9 mouse cellular contexts compared by ENCODE assay signal in the genomic region with DNA sequence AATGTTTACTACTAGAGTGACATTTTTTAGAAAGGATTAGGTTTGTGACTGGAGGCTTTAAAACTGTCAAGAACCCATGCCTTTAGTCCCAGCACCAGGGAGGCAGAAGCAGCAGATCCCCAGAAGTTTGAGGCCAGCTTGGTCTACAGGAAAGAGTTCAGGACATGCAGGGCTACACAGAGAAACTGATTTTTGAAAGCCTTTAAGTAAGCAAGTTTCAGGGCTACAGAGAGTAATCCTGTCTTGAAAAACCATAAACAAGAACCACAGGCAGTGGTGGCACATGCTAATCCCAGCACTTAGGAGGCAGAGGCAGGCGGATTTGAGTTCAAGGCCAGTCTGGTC. TPM values are rescaled to one million over a fixed set of nuclear protein-coding genes. Genes with fewer than 3 reads are reported as not detected.
A peak's percentile ranks its signal among the peaks of the same experiment; 100 is the strongest.
DNase-seq lines count a peak whose midpoint lies in the region; ATAC-seq lines count a peak whose summit lies in the region.
"Had no signal": no experiment of that assay in that cellular context is flagged by ENCODE, and none has a peak within 500 bp of the region (broad histone marks: within the 10 kb centered on the region; RNA-seq: fewer than 3 reads in every experiment).

No protein-coding gene starts in this region.

- H3K27me3 ChIP-seq in heart, embryonic 12.5 days (replicated peaks): no peaks in the 10 kb centered on the region
- H3K27me3 ChIP-seq in embryonic facial prominence, embryonic 15.5 days: no peaks in the 10 kb centered on the region
- H3K27me3 ChIP-seq in limb, embryonic 13.5 days: no peaks in the 10 kb centered on the region

- WGBS in heart, embryonic 12.5 days: 62% methylated on average over 1 of the region's 1 CpGs
- WGBS in embryonic facial prominence, embryonic 15.5 days: 59% methylated on average over 1 of the region's 1 CpGs
- 38% methylated on average over 1 of the region's 1 CpGs for WGBS in limb, embryonic 13.5 days

- H3K4me2 ChIP-seq in heart, embryonic 12.5 days: no peak overlapping the region
- no peak overlapping the region for H3K4me2 ChIP-seq in embryonic facial prominence, embryonic 15.5 days (replicated peaks)
- no peak overlapping the region for H3K4me2 ChIP-seq in limb, embryonic 13.5 days (replicated peaks)

- DNase-seq in heart, adult 8-10 months (ENCODE audit: low spot score): no peak
- DNase-seq in 3T3-L1 (ENCODE audit: low read depth, low spot score): peak; percentile 54
- DNase-seq in right cerebral cortex, postnatal 36 days (ENCODE audit: low spot score in 2 of 2): no peak
- no peak for DNase-seq in natural killer cell, adult 2 months (ENCODE audit: low spot score in 2 of 2)
- DNase-seq: thymus, postnatal 36 days had no signal

- peaks cover 56% of the 10 kb centered on the region for H3K36me3 ChIP-seq in heart, embryonic 12.5 days
- H3K36me3 ChIP-seq in embryonic facial prominence, embryonic 15.5 days: peaks cover 34% of the 10 kb centered on the region
- peaks cover 60% of the 10 kb centered on the region for H3K36me3 ChIP-seq in limb, embryonic 13.5 days

- H3K9me3 ChIP-seq in heart, embryonic 12.5 days (replicated peaks): no peaks in the 10 kb centered on the region
- H3K9me3 ChIP-seq in embryonic facial prominence, embryonic 15.5 days (replicated peaks): no peaks in the 10 kb centered on the region
- H3K9me3 ChIP-seq in limb, embryonic 13.5 days: no peaks in the 10 kb centered on the region

- H3K9ac ChIP-seq in heart, embryonic 12.5 days: no peak overlapping the region
- H3K9ac ChIP-seq in embryonic facial prominence, embryonic 15.5 days: no peak overlapping the region
- no peak overlapping the region for H3K9ac ChIP-seq in limb, embryonic 13.5 days

- H3K4me3 ChIP-seq in heart, embryonic 12.5 days: no peak overlapping the region
- H3K4me3 ChIP-seq in embryonic facial prominence, embryonic 15.5 days (replicated peaks): no peak overlapping the region
- H3K4me3 ChIP-seq in limb, embryonic 13.5 days: no peak overlapping the region

- 0 out of 2 replicates have a peak overlapping the region, but pooled peaks have one; percentile 63 for H3K27ac ChIP-seq in heart, embryonic 12.5 days (ENCODE audit: poor library complexity, severe bottlenecking)
- peak overlapping the region; percentile 69 for H3K27ac ChIP-seq in embryonic facial prominence, embryonic 15.5 days (replicated peaks)
- H3K27ac ChIP-seq in limb, embryonic 13.5 days: peak overlapping the region; percentile 64; the same call in 1 of the 2 replicates

- peaks cover 4% of the 10 kb centered on the region; the same call in 1 of the 2 replicates for H3K4me1 ChIP-seq in heart, embryonic 12.5 days (replicated peaks)
- 0 out of 2 replicates have a peak, but pooled peaks cover 6% of the 10 kb centered on the region for H3K4me1 ChIP-seq in embryonic facial prominence, embryonic 15.5 days
- peaks cover 9% of the 10 kb centered on the region for H3K4me1 ChIP-seq in limb, embryonic 13.5 days

- no peak for ATAC-seq in heart, embryonic 12.5 days (ENCODE audit: insufficient number of reproducible peaks, low FRiP score)
- ATAC-seq in embryonic facial prominence, embryonic 15.5 days (ENCODE audit: insufficient number of reproducible peaks, low FRiP score, low TSS enrichment, low read depth): no peak
- ATAC-seq in limb, embryonic 13.5 days (ENCODE audit: low FRiP score, low read depth): no peak
- no peak for ATAC-seq in megakaryocyte, adult 5-6 weeks (ENCODE audit: poor library complexity, severe bottlenecking)

RNA-seq across cellular contexts. Expression of a gene that starts 5.7 kb away (rescaled TPM):
- polyA plus RNA-seq in heart, embryonic 12.5 days (2016; fragmentation: Nextera tagmentation; extraction: Ambion mirVana): 7.8 and 8.1 TPM in 2 replicates
- 10 to 100 TPM; 13.0 to 20.6 (median 15.3) TPM for total RNA-seq in heart, adult 8-10 months (2022)
- polyA plus RNA-seq in embryonic facial prominence, embryonic 15.5 days (2015; fragmentation: Nextera tagmentation; extraction: Ambion mirVana): 7.8 and 8.1 TPM in 2 replicates
- 10.8 and 13.4 TPM in 2 replicates for polyA plus RNA-seq in limb, embryonic 13.5 days (2015; fragmentation: Nextera tagmentation; extraction: Ambion mirVana)
- total RNA-seq in megakaryocyte, adult 5-6 weeks (2015): 5.2 and 5.8 TPM in 2 replicates
- total RNA-seq in megakaryocyte, adult 5-6 weeks (2017): 7.0 TPM in 2 replicates

RNA-seq across cellular contexts. Expression of a gene that starts 30.1 kb away (rescaled TPM):
- 35.2 and 38.4 TPM in 2 replicates for polyA plus RNA-seq in heart, embryonic 12.5 days (2016; fragmentation: Nextera tagmentation; extraction: Ambion mirVana)
- 10 to 100 TPM; 24.5 to 33.5 (median 25.3) TPM for total RNA-seq in heart, adult 8-10 months (2022)
- polyA plus RNA-seq in embryonic facial prominence, embryonic 15.5 days (2015; fragmentation: Nextera tagmentation; extraction: Ambion mirVana): 24.5 and 29.5 TPM in 2 replicates
- 25.4 and 26.9 TPM in 2 replicates for polyA plus RNA-seq in limb, embryonic 13.5 days (2015; fragmentation: Nextera tagmentation; extraction: Ambion mirVana)
- 18.3 and 20.9 TPM in 2 replicates for total RNA-seq in megakaryocyte, adult 5-6 weeks (2015)
- 12.8 and 15.3 TPM in 2 replicates for total RNA-seq in megakaryocyte, adult 5-6 weeks (2017)

RNA-seq across cellular contexts. Expression of a gene that starts 30.1 kb away (rescaled TPM):
- 17.0 and 17.8 TPM in 2 replicates for polyA plus RNA-seq in heart, embryonic 12.5 days (2016; fragmentation: Nextera tagmentation; extraction: Ambion mirVana)
- total RNA-seq in heart, adult 8-10 months (2022): 1 to 10 TPM in 2 of 4 experiments, under 1 TPM in 2; 0.34 to 1.2 (median 0.95) TPM
- polyA plus RNA-seq in embryonic facial prominence, embryonic 15.5 days (2015; fragmentation: Nextera tagmentation; extraction: Ambion mirVana): 25.9 and 28.9 TPM in 2 replicates
- polyA plus RNA-seq in limb, embryonic 13.5 days (2015; fragmentation: Nextera tagmentation; extraction: Ambion mirVana): 33.9 and 35.0 TPM in 2 replicates
- 42.7 and 56.4 TPM in 2 replicates for total RNA-seq in megakaryocyte, adult 5-6 weeks (2015)
- total RNA-seq in megakaryocyte, adult 5-6 weeks (2017): 7.7 and 13.0 TPM in 2 replicates
